Mouse (Mus musculus) spleen, adult 2 months (tissue): ENCODE results near the gene Wif1.

Experiments
- CTCF ChIP-seq: fragments of 200-500 bp; IDR thresholded peaks from 2 replicates; pipeline ENCODE4 v1.5.1; 2011; ENCODE audit warnings: mild to moderate bottlenecking, inconsistent platforms; ENCODE audit not compliant: insufficient read depth, insufficient read length, insufficient replicate concordance; ENCODE audit errors: extremely low read depth
- POLR2A ChIP-seq: fragments of 200-500 bp; IDR thresholded peaks from 2 replicates; pipeline ENCODE4 v1.6.1; 2011; ENCODE audit warnings: low read depth, low read length, inconsistent platforms

DNA sequence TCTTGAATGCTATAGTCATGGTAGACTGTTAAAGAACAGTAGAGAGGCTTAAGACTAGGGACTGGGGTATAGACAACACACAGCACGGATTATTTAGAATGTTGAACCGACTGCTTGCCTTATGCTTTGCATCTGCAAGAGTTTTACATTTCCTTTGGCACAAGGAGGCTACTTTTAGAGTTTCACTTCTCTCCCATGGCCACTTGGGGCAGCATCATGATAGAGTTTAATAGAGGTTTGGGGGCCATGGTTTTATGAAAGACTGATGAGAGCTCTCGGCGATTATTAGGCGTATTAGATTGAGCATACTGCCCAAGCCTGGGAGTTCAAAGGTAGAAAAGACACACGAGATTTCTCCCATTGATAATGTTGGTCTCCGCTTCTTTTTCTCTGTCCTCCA lies 37.0 kb downstream of the Wif1 start:
- TF ChIP-seq CTCF (no peak), POLR2A (no peak)
